Mouse (Mus musculus) hindbrain, embryonic 14.5 days (tissue): ENCODE data around the gene Rnf145. TPM values are rescaled to one million over a fixed set of nuclear protein-coding genes. Genes with fewer than 3 reads are reported as not detected.

Source experiments
- ATAC-seq: fragments of 200-750 bp; cut with Nextera tagmentation; 2 replicates; pipeline ENCODE4 v1.8.0; 2017; ENCODE audit warnings: moderate number of reproducible peaks, mild to moderate bottlenecking, moderate TSS enrichment, moderate library complexity; ENCODE audit not compliant: low FRiP score
- DNase-seq: peaks from one replicate; pipeline ENCODE4 v3.0.0-alpha.2; 2015; ENCODE audit warnings: low spot score
- H3K27ac ChIP-seq: fragments of 300-500 bp; sonication (generic); 2 replicates; pipeline ENCODE4 v1.5.1; 2014; ENCODE audit warnings: mild to moderate bottlenecking, moderate library complexity
- H3K27me3 ChIP-seq: fragments of 300-500 bp; sonication (generic); 2 replicates; pipeline ENCODE4 v1.6.1; 2014; ENCODE audit warnings: mild to moderate bottlenecking, low read length, mixed read lengths; ENCODE audit not compliant: control insufficient read depth, insufficient read depth
- H3K36me3 ChIP-seq: fragments of 300-500 bp; sonication (generic); replicated peaks from 2 replicates; pipeline ENCODE4 v1.6.1; 2014; ENCODE audit not compliant: control insufficient read depth, insufficient read depth
- H3K4me1 ChIP-seq: fragments of 300-500 bp; sonication (generic); replicated peaks from 2 replicates; pipeline ENCODE4 v1.6.1; 2014; ENCODE audit warnings: antibody characterized with exemption, low read length, mixed read lengths; ENCODE audit not compliant: control insufficient read depth, insufficient read depth
- H3K4me2 ChIP-seq: fragments of 300-500 bp; sonication (generic); replicated peaks from 2 replicates; pipeline ENCODE4 v1.6.1; 2014; ENCODE audit warnings: mild to moderate bottlenecking, moderate library complexity
- H3K4me3 ChIP-seq: fragments of 300-500 bp; sonication (generic); replicated peaks from 2 replicates; pipeline ENCODE4 v1.5.1; 2014; ENCODE audit warnings: mild to moderate bottlenecking, low read length
- H3K9ac ChIP-seq: fragments of 300-500 bp; sonication (generic); 2 replicates; pipeline ENCODE4 v1.6.1; 2014
- H3K9me3 ChIP-seq: fragments of 300-500 bp; sonication (generic); 2 replicates; pipeline ENCODE4 v1.6.1; 2016; ENCODE audit warnings: low read length; ENCODE audit not compliant: control insufficient read depth
- WGBS: fragments of 180-500 bp; shearing (Covaris S2); extraction: QIAGEN DNeasy Blood & Tissue Kit; methylation state at CpG from one replicate; pipeline ENCODE4 v1.1.7; 2014; 5-methylcytosine and 5-hydroxymethylcytosine counted together
- polyA plus RNA-seq: library from polyadenylated mRNA; unstranded; fragments of >200 nt; fragmentation: Nextera tagmentation; extraction: Ambion mirVana; gene quantifications from 2 replicates; pipeline ENCODE4 v1.2.1, GENCODE M21; 2014

Rnf145 gene
- polyA plus RNA-seq, 1 experiment from 2014 or later, result 134 TPM

GRCm38 (mm10) chr11:44504761-44505160 is 14.0 kb upstream of the Rnf145 start:
- H3K9me3 ChIP-seq, result no peaks in the 10 kb centered on the region
- no peak overlapping the region for H3K4me3 ChIP-seq
- no peak overlapping the region for H3K9ac ChIP-seq
- H3K4me2 ChIP-seq, result no peak overlapping the region
- H3K27me3 ChIP-seq, result no peaks in the 10 kb centered on the region
- 84% methylated on average over 3 of the region's 3 CpGs for WGBS
- H3K27ac ChIP-seq, result no peak overlapping the region
- no peaks in the 10 kb centered on the region for H3K4me1 ChIP-seq
- ATAC-seq (no peak), DNase-seq (no peak)
- no peaks in the 10 kb centered on the region for H3K36me3 ChIP-seq

- DNase-seq (no peak), ATAC-seq (no peak)
- Histone ChIP-seq H3K27ac (no peak overlapping the region), H3K4me3 (no peak overlapping the region), H3K4me1 (no peaks in the 10 kb centered on the region), H3K9me3 (no peaks in the 10 kb centered on the region), H3K9ac (no peak overlapping the region), H3K4me2 (no peak overlapping the region), H3K36me3 (no peaks in the 10 kb centered on the region), H3K27me3 (no peaks in the 10 kb centered on the region)
- 67% methylated on average over 4 of the region's 4 CpGs for WGBS
These were observed 9.9 kb upstream of the Rnf145 start for GRCm38 (mm10) chr11:44508876-44509275.

- H3K9me3 ChIP-seq, result no peaks in the 10 kb centered on the region
- no peak overlapping the region for H3K9ac ChIP-seq
- 91% methylated on average over 2 of the region's 2 CpGs for WGBS
- H3K36me3 ChIP-seq, result no peaks in the 10 kb centered on the region
- no peaks in the 10 kb centered on the region for H3K4me1 ChIP-seq
- DNase-seq (no peak), ATAC-seq (no peak)
- no peak overlapping the region for H3K27ac ChIP-seq
- no peak overlapping the region for H3K4me2 ChIP-seq
- H3K4me3 ChIP-seq, result no peak overlapping the region
- H3K27me3 ChIP-seq, result no peaks in the 10 kb centered on the region
These were observed 8.9 kb upstream of the Rnf145 start for GRCm38 (mm10) chr11:44509906-44510305.

GRCm38 (mm10) chr11:44510371-44510770 is 8.4 kb upstream of the Rnf145 start:
- Histone ChIP-seq H3K4me2 (no peak overlapping the region), H3K4me3 (no peak overlapping the region), H3K27ac (no peak overlapping the region), H3K9me3 (no peaks in the 10 kb centered on the region), H3K36me3 (no peaks in the 10 kb centered on the region), H3K27me3 (no peaks in the 10 kb centered on the region), H3K9ac (no peak overlapping the region), H3K4me1 (no peaks in the 10 kb centered on the region)
- DNase-seq (no peak), ATAC-seq (no peak)
- WGBS, result 85% methylated on average over 7 of the region's 7 CpGs

- ATAC-seq, result no peak
These were observed 6.4 kb upstream of the Rnf145 start for GRCm38 (mm10) chr11:44512044-44513025.

GRCm38 (mm10) chr11:44513026-44513422 is 5.7 kb upstream of the Rnf145 start:
- Histone ChIP-seq H3K4me3 (no peak overlapping the region), H3K36me3 (no peaks in the 10 kb centered on the region), H3K9ac (no peak overlapping the region), H3K4me2 (no peak overlapping the region), H3K9me3 (no peaks in the 10 kb centered on the region), H3K4me1 (peaks cover 6% of the 10 kb centered on the region; the same call in 1 of the 2 replicates), H3K27me3 (no peaks in the 10 kb centered on the region), H3K27ac (no peak overlapping the region)
- no peak for ATAC-seq
- 71% methylated on average over 2 of the region's 2 CpGs for WGBS
- DNase-seq, result no peak

More at GRCm38 (mm10) chr11:44512044-44513025, 6.4 kb upstream of the Rnf145 start:
- no peak overlapping the region for H3K9ac ChIP-seq
- no peak for DNase-seq
- H3K4me1 ChIP-seq, result no peaks in the 10 kb centered on the region
- H3K36me3 ChIP-seq, result no peaks in the 10 kb centered on the region
- WGBS, result 85% methylated on average over 14 of the region's 14 CpGs
- H3K27ac ChIP-seq, result no peak overlapping the region
- no peak overlapping the region for H3K4me2 ChIP-seq
- H3K4me3 ChIP-seq, result no peak overlapping the region
- H3K27me3 ChIP-seq, result no peaks in the 10 kb centered on the region
- no peaks in the 10 kb centered on the region for H3K9me3 ChIP-seq

GRCm38 (mm10) chr11:44514666-44515065 is 4.1 kb upstream of the Rnf145 start:
- 65% methylated on average over 2 of the region's 2 CpGs for WGBS
- no peak for DNase-seq
- no peak for ATAC-seq

GRCm38 (mm10) chr11:44516362-44516761 is 2.4 kb upstream of the Rnf145 start:
- ATAC-seq (no peak), DNase-seq (no peak)
- no peak overlapping the region for H3K27ac ChIP-seq
- no peak overlapping the region for H3K4me2 ChIP-seq
- no peaks in the 10 kb centered on the region for H3K27me3 ChIP-seq
- no peak overlapping the region for H3K4me3 ChIP-seq
- 35% methylated on average over 1 of the region's 1 CpGs for WGBS
- peaks cover 20% of the 10 kb centered on the region for H3K4me1 ChIP-seq
- no peaks in the 10 kb centered on the region for H3K9me3 ChIP-seq
- H3K9ac ChIP-seq, result no peak overlapping the region
- H3K36me3 ChIP-seq, result no peaks in the 10 kb centered on the region

More at GRCm38 (mm10) chr11:44514666-44515065, 4.1 kb upstream of the Rnf145 start:
- H3K4me1 ChIP-seq, result peaks cover 9% of the 10 kb centered on the region; the same call in 1 of the 2 replicates
- no peaks in the 10 kb centered on the region for H3K36me3 ChIP-seq
- no peak overlapping the region for H3K27ac ChIP-seq
- no peak overlapping the region for H3K4me2 ChIP-seq
- H3K4me3 ChIP-seq, result no peak overlapping the region
- H3K9me3 ChIP-seq, result no peaks in the 10 kb centered on the region
- H3K9ac ChIP-seq, result no peak overlapping the region
- no peaks in the 10 kb centered on the region for H3K27me3 ChIP-seq

- 39% methylated on average over 6 of the region's 6 CpGs for WGBS
These were observed 1.0 kb upstream of the Rnf145 start for GRCm38 (mm10) chr11:44517561-44518280.

More at GRCm38 (mm10) chr11:44517561-44518280, 1.0 kb upstream of the Rnf145 start:
- DNase-seq (peak; percentile 27), ATAC-seq (no peak)
- Histone ChIP-seq H3K9ac (peak overlapping the region; percentile 98), H3K4me1 (peaks cover 25% of the 10 kb centered on the region), H3K27me3 (no peaks in the 10 kb centered on the region), H3K4me3 (peak overlapping the region; percentile 99), H3K36me3 (no peaks in the 10 kb centered on the region), H3K9me3 (no peaks in the 10 kb centered on the region), H3K4me2 (peak overlapping the region; percentile 72), H3K27ac (peak overlapping the region; percentile 97)
